Mouse (Mus musculus) heart, postnatal 0 days (tissue): Measurements from ENCODE around the gene Rnft1.

Source experiments
- CTCF ChIP-seq: IDR thresholded peaks from 2 replicates; pipeline ENCODE4 v1.5.1; 2016; ENCODE audit warnings: antibody characterized with exemption, control low read depth, low read depth
- EP300 ChIP-seq: IDR thresholded peaks from 2 replicates; pipeline ENCODE4 v1.6.1; 2016; ENCODE audit warnings: antibody characterized with exemption, low read depth

GRCm38 (mm10) chr11:86473576-86473975 lies 10.9 kb upstream of the Rnft1 start:
- no peak for TF ChIP-seq EP300
- TF ChIP-seq CTCF, result no peak
